Mouse (Mus musculus): ENCODE data around the gene Wtap. TPM values are rescaled to one million over a fixed set of nuclear protein-coding genes. Genes with fewer than 3 reads are reported as not detected.
A peak's percentile ranks its signal among the peaks of the same experiment; 100 is the strongest.
"Not testable (repeated sequence)": the region's sequence is repeated elsewhere in the genome, so short reads cannot be mapped to it uniquely, and the experiment has no call there.

The Wtap gene
- total RNA-seq (2021) = 10 to 100 TPM; 54.9 to 56.8 TPM

DNA sequence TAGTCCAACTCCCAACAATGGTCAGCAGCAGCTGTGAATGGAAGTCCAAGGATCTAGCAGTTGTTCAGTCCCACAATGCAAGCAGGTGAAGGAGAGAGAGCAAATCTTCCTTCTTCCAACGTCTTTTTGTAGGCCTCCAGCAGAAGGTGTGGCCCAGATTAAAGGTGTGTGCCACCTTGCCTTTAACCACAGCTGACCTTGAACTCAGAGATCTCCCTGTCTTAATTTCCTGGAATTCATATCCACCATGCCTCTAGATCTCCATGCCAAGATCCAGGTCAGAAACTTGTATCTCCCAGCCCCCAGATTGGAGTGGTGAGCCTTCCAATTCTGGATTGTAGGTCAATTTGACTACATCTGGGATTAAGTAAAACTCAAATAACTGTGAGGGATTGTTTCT is at the start of gene Wtap:
TSS of gene Wtap (minus strand) at position 101 of the 400 bp plus-strand sequence.
- no peak for DNase-seq

- DNase-seq = not testable (repeated sequence)
Measured at GRCm38 (mm10) chr17:13036627-13037192, 42.7 kb upstream of the Wtap start.

GRCm38 (mm10) chr17:13013316-13013715 is 19.3 kb upstream of the Wtap start:
- DNase-seq = no peak

DNA sequence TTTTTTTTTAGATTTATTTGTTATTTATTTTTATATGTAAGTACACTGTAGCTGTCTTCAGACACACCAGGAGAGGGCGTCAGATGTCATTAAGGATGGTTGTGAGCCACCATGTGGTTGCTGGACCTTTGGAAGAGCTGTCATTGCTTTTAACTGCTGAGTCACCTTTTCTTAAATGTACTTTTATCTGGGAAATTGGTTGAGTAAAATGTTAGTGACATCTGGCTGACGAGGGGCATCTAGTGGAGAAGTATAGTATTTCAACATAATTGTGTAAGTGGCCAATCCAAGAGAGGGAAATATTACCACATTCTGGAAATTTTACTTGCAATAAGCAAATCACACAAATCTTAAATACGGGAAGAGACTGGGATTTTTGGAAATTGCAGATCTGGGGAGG is 15.9 kb upstream of the Wtap start:
- peak; percentile 26 for DNase-seq

- DNase-seq = peak; percentile 37
Measured at GRCm38 (mm10) chr17:13008528-13008927, 14.6 kb upstream of the Wtap start.

GRCm38 (mm10) chr17:13007730-13008425 is 13.9 kb upstream of the Wtap start:
- DNase-seq = peak; percentile 100

GRCm38 (mm10) chr17:13006984-13007383 is 13.0 kb upstream of the Wtap start:
- DNase-seq = no peak

DNA sequence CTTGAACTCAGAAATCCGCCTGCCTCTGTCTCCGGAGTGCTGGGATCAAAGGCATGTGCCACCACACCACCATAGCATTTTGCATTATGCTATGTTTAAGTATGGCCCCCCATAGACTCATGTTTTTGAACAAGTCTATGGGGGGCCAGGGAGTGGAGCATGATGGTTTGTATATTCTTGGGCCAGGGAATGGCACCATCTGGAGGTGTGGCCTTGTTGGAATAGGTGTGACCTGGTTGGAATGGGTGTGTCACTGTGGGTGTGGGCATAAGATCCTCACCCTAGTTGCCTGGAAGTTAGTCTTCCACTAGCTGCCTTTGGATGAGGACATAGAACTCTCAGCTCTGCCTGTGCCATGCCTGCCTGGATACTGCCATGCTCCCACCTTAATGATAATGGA is 12.6 kb upstream of the Wtap start, which contains the start of gene Sod2:
TSS of gene Sod2 (plus strand) at position 301 of the 400 bp plus-strand sequence.
- not testable (repeated sequence) for DNase-seq

DNA sequence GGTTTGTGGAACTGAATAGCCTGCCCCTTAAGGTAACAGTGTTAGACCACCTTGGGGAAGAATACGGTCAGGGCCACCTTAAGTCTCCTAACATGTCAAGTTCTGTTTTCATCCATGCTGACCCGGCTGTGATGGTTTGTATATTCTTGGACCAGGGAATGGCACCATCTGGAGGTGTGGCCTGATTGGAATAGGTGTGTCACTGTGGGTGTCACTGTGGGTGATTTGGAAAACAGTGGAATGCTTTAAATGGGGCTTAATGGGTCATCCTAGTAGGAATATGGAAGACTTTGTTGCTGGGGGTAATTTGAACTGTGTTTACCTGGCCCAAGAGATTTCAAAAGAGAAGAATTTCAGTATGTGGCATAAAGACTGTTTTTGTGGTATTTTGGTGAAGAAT is 10.5 kb upstream of the Wtap start:
- not testable (repeated sequence) for DNase-seq

GRCm38 (mm10) chr17:13002243-13002642 is 8.3 kb upstream of the Wtap start:
- DNase-seq = not testable (repeated sequence)

GRCm38 (mm10) chr17:12999069-12999468 is 5.1 kb upstream of the Wtap start:
- no peak for DNase-seq

GRCm38 (mm10) chr17:12997890-12998289 is 3.9 kb upstream of the Wtap start:
- no peak for DNase-seq

DNA sequence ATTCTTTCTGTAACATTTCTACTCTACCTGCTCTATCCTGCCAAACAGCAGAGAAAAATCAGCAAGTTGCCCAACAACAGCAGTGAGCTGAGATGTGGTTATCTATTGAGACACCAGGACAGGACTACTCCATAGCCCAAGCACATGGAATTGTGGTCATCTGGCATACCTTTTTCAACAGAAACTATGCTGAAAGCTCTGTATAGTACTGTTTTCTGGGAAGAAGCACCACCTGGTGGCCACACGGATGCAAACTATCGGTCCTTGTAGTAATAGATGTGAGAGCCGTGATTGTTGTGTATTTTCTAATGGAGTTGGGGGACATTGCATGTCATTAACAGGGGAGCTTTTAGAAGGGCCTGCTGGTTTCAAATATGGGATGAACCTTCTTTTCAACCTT is 2.4 kb upstream of the Wtap start:
- peak; percentile 62 for DNase-seq

DNA sequence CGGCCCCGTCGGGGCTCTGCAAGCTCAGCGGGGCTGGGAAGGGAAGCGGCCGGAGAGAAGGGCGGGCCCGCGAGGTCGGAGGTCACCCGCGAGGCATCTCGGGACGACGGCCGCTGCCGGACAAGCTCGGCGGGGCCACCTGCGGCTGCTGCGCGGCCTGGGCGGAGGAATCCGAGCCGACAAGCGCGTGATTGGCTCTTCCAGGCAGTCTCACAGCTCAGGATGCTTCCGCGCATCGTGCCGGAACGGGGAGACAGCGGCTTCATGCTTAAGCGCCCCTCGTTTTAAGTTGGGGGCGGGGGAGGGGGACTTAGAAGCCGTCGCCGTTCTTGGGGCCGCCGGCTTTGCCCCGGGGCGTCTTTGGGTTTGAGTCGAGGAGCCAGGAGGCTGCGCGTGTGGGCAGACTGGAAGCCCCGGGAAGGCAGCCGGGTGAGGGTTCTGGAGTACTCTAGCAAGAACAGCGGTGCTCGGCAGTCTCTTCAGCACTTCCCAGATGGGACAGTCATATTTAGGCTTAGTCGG is 1.4 kb downstream of the Wtap start:
- peak; percentile 96 for DNase-seq

- peak; percentile 93 for DNase-seq
Measured at GRCm38 (mm10) chr17:12991635-12992358, 2.2 kb downstream of the Wtap start.

DNA sequence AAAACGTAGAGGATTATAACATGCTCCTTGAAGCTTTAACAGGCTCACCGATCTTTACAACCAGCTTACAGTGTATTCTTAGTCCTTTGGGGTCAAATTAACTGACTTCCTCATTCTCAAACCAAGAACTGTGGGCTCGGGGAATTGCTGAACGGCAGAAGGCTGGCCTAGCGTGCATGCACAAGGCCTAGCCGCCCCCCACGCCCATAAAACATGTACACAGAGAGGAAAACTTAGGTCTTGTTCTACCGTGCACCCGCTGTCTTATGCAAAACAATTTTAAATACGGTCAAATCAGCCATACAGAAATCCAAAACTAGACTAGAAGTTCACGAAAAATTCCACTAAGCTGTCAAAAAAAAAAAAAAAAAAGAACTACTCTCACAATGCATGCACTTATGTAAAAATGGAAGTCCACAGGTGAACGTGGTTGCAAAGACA is 2.8 kb downstream of the Wtap start:
- DNase-seq = peak; percentile 30

- no peak for DNase-seq
Measured at GRCm38 (mm10) chr17:12990567-12991145, 3.3 kb downstream of the Wtap start.

GRCm38 (mm10) chr17:12988096-12988495 is 5.9 kb downstream of the Wtap start:
- DNase-seq = not testable (repeated sequence)

GRCm38 (mm10) chr17:12983988-12984387 is 10.0 kb downstream of the Wtap start:
- no peak for DNase-seq

- no peak for DNase-seq
Measured at GRCm38 (mm10) chr17:12978546-12978945, 15.4 kb downstream of the Wtap start.

DNA sequence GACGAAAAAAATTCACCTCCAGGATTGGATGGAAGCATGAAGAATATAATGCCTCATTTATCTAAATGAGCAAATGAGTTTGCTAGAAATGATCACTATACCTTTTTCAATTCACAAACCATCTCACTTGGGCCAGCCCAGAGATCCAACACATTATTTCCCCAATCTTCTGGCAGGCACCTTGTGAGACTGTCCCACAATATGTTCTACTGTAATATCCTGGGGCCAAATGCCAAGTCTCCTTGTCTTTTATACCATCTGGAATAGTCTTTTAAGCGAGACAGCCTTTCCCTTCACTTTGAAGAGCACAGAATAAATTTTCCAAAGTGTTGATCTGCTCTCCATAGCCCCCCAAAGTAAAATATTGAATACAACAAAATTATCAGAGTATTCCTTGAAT is 20.1 kb downstream of the Wtap start:
- DNase-seq = no peak

GRCm38 (mm10) chr17:12967173-12967572 is 26.8 kb downstream of the Wtap start:
- DNase-seq = no peak

- DNase-seq = no peak
Measured at GRCm38 (mm10) chr17:12963476-12963875, 30.5 kb downstream of the Wtap start.

Measured in heart, postnatal 4 days (tissue).